Mouse (Mus musculus): ENCODE measurements at regions not wholly inside any gene's neighbourhood (a gene's known extent, or its start where the extent isn't known, plus 50 kb on each side); places are given as distances from the start of the nearest gene placed in this dataset.

DNA sequence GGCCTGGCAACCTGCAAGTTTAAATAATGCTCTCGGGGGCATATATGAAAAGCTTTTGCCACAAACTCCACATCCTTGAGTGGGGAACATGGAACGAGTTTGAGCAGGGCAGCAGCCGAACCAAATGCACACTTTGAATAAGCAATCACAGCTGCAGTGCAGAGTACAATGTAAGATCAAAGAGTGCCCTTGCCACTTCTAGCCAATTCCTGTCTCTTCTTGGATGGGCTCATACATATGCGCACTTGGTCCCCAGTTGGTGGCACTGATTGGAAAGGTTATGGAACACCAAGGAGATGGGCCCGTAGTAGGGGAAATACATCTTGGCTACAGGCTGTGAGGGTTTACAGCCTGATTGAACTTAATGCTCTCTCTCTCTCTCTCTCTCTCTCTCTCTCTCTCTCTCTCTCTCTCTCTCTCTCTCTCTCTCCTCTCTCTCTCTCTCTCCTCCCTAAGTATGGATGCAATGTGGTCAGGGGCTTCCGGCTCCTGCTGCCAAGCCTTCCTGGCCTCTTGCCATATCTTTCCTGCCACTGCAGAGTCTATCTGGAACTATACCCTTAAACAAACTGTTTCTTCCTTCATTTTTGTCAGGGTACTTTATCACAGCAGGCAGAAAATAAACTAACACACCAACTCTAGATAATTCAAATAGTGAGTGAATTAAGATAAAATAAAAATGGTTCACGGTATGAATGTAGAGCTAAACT lies 88.6 kb upstream of the Mbnl3 start:
- DNase-seq (ENCODE audit: low read depth): peak; percentile 5
- no peak for TF ChIP-seq POLR2A (IDR thresholded peaks at IDR 0.05; ENCODE audit: borderline replicate concordance, extremely low read depth, insufficient read depth, insufficient read length, poor library complexity, severe bottlenecking)
- no peak for TF ChIP-seq CTCF (IDR thresholded peaks at IDR 0.05; ENCODE audit: borderline replicate concordance, extremely low read depth, insufficient read depth, insufficient read length)

DNA sequence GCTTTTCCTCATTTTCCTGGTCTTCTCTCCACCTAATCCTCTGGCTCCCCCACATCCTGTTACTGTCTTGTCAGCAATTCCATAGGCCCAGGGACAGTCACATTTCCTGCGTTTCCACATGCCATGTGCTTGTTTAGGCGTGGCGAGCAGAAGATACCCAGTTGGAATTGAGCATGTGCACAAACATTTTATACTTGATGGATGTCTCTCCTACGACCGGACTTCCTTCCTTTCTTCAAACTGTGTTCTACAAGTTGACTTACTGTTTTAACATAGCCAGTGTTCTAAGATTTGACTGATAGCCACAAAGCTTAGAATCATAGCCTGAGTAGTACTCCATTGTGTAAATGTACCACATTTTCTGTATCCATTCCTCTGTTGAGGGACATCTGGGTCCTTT lies 86.0 kb upstream of the Mbnl3 start:
- DNase-seq (ENCODE audit: low read depth): no peak
- TF ChIP-seq POLR2A (IDR thresholded peaks at IDR 0.05; ENCODE audit: borderline replicate concordance, extremely low read depth, insufficient read depth, insufficient read length, poor library complexity, severe bottlenecking) (no peak), CTCF (IDR thresholded peaks at IDR 0.05; ENCODE audit: borderline replicate concordance, extremely low read depth, insufficient read depth, insufficient read length) (no peak)

DNA sequence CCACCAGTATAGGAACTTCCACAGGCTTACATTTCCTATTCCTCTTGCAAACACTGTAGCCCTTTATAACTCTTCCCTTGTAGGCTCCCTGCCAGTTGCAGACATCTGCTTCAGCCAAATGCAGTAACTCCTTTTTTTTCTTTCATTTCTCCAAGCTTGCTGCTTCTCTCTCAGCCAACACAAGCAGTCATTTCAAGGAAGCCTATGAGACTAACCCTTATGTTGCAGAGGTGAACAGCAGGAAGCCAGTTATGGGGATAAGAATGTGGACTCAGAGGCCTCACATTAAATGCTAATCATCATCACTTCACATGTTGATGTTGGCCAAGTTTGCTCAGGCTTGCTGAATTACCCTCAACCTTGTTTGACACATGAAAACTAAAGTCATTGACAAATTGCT lies 71.9 kb upstream of the Mbnl3 start:
- peak; percentile 43 for DNase-seq (ENCODE audit: low read depth)
- no peak for TF ChIP-seq CTCF (IDR thresholded peaks at IDR 0.05; ENCODE audit: borderline replicate concordance, extremely low read depth, insufficient read depth, insufficient read length)
- TF ChIP-seq POLR2A (IDR thresholded peaks at IDR 0.05; ENCODE audit: borderline replicate concordance, extremely low read depth, insufficient read depth, insufficient read length, poor library complexity, severe bottlenecking): no peak

DNA sequence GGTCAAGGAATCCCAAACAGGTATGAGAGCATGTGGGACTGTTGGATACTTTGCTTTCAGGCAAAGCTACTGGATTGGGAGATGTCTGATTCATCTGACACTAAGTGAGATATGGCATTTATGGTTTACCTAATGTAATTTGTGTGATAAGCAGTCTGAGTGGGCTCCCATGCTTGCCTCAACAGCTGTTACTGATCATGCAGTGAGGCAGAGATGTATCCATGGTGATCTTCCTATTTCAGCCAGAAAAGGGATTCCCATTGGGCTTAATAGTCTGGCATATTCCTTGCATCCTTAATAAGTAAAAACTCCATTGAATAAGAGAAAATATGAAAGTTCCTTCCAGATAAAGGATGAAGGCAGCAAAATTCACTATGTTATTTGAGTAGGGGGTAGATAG lies 58.4 kb upstream of the Mbnl3 start:
- peak; percentile 38 for DNase-seq (ENCODE audit: low read depth)
- TF ChIP-seq POLR2A (IDR thresholded peaks at IDR 0.05; ENCODE audit: borderline replicate concordance, extremely low read depth, insufficient read depth, insufficient read length, poor library complexity, severe bottlenecking) (no peak), CTCF (IDR thresholded peaks at IDR 0.05; ENCODE audit: borderline replicate concordance, extremely low read depth, insufficient read depth, insufficient read length) (no peak)
